In the genomic region with DNA sequence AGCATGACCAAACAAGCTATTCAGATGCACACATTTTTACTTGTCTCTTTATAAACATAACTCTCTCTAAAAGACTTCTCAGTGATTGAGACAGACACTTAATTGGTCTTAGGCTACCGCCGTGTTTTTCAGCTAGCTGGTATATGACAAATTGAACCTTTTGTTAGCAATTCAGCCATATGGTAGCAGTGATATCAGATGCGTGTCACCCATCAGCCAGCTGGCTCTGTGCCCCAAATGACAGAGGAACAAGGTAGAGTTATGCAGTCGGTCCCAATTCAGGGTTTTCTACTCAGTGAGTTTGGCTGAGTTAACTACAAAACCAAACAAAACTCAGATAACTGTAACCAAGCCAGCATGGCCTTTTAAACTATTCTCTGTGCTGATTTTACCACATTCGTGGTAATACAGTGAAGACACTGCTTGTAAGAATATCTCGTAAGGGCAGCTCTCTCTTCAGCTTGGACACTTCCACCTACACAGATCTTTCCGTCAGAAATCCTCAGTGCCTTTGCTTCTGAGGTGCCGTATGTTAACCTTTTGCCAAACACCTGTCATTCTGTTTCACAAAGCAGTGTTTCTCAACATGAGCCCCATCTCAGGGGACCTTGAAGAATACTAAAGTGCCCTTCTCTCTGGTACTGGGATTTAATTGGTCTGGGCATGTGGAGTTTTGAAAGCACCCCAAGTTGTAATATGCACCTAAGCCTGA, we compare ENCODE assay signal across 9 mouse cellular contexts.
DNase-seq lines count a peak whose midpoint lies in the region.
"Had no signal": no experiment of that assay in that cellular context is flagged by ENCODE, and none has a peak within 500 bp of the region (broad histone marks: within the 10 kb centered on the region; RNA-seq: fewer than 3 reads in every experiment).

No protein-coding gene starts in this region.

- DNase-seq in adrenal gland, postnatal 14 days = peak; percentile 33
- no peak for DNase-seq in adrenal gland, adult 8-10 months
- peak; percentile 40 for DNase-seq in Muller cell, postnatal 12 days (ENCODE audit: inconsistent ontology term)
- peak; percentile 92 to 94 for DNase-seq in cerebellum, postnatal 14 days
- peak; percentile 50 to 81 for DNase-seq in layer of hippocampus, adult 18-20 months (ENCODE audit: low spot score in 2 of 2)
- DNase-seq in kidney, postnatal 14 days = no peak
- DNase-seq in heart, postnatal 25 days (ENCODE audit: low spot score) = no peak
- no peak for DNase-seq in frontal cortex, postnatal 14 days (ENCODE audit: low spot score in 2 of 2)
- DNase-seq: kidney, postnatal 10 days had no signal

- intact Hi-C loops in heart, postnatal 25 days (cut with DNase I) = no loop called here

Comparison
In these comparisons a context has a peak if more than half of its experiments do, and no peak if none do; other contexts are left out.
1. DNase-seq: peak in adrenal gland, postnatal 14 days (single experiment), Muller cell, postnatal 12 days (single experiment), cerebellum, postnatal 14 days (2 of 2) and layer of hippocampus, adult 18-20 months (2 of 2); none in adrenal gland, adult 8-10 months (single experiment), kidney, postnatal 14 days (single experiment), heart, postnatal 25 days (single experiment) and frontal cortex, postnatal 14 days (0 of 2).